Mouse (Mus musculus) gastrocnemius, postnatal 10 days (tissue): ENCODE data around the gene Cubn. TPM values are rescaled to one million over a fixed set of nuclear protein-coding genes. Genes with fewer than 3 reads are reported as not detected.
A peak's percentile ranks its signal among the peaks of the same experiment; 100 is the strongest.

Experiments
- DNase-seq: peaks from one replicate; pipeline ENCODE4 v3.0.0; 2021; ENCODE audit warnings: mixed read lengths
- total RNA-seq, 2 experiments: library from RNA; stranded (reverse); gene quantifications; 2 replicates each; pipeline ENCODE4 v1.2.3; 2021

Cubn gene
- total RNA-seq, 2 experiments from 2014 or later, result 0.14 to 0.20 TPM

DNA sequence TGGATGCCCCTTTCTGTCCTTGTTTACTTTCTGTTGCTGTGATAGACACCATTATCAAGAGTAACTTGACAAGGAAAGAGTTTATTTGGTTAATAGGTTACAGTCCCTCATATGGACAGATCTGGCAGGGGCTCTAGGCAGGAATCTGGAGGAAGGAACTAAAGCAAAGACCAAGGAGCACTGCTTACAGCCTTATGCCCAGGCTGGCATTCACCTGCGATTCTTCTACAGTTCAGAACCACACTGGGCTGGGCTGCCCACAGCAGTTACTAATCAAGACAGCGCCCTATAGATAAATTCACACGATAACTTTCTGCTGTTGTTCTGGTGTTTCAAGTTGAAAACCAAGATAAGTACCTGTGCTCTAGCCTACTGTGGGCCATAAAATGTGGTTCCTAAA, 138.8 kb downstream of the Cubn start:
- no peak for DNase-seq

DNA sequence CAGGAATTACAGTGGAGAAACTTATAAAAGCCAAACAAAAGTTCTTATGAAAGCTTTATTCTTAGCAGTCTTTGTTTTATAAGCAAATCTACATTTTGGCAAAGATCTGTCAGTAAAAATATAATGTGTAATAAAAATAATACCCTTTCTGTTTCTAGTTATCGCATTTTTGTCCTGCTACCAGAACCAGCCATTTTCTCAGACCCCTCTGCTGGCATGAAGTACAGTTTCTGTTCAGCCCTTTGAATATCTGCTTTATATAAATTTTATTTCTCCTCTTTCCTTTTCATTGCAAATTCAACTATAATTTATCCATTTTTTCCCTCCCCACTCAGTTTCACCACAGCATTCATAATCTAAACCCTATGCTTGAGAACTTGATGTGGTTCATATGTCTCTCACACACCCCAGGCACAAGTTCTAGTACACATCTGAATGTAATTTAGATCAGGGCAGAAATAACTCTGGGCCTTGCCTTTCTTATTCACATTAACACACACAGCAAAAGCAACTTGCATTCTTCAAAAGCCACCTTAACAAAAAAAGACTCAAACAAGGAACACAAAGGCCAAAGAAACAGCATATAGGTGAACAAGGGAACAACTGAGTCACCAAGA, 139.4 kb downstream of the Cubn start:
- no peak for DNase-seq

DNA sequence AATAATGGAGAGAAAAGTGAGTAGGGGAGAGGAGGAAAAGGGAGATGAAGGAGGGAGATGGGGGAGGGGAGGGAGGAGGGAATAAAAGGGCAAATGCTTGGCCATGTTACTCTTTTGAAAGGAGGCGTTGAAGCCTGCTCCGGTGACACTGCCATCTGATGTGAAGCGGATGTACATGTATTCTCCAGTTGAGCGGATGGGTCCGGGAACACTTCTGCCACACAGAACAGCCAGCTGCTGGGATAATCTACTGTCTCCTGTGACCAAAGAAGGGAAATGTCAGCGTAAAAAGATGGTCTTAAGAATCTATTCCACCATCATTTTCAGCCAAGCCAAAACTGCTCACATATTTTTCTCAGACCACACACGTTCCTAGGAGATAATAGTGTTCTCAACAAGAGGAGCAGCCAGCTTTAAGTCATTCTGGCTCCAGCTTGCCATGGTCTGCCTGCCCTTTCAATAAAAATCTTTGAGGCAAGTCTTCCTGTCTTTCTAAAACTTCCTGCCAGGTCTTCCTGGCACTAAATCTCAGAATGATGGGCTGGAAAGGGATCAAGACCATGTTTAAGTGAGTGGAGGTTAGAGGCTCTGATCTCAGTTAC, 149.2 kb downstream of the Cubn start:
- DNase-seq, result no peak

DNA sequence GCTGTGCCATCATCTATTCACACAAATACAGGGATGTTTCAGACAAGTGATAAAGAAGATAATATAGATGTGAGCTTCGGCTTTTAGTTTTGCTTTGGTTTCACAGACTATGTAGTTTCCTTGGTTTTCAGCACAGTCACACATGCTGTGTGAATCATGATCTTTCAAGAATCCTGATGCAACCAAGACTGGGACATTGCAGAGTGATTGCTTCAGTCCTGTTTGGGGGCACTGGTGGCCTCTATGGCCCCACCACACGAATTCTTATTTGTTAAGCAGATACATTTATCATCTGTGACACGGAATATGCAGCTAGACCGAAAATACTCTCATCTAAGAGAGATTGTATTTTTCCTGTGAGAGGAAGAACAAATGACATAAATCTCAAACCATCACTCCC, 156.2 kb downstream of the Cubn start:
- DNase-seq, result no peak

DNA sequence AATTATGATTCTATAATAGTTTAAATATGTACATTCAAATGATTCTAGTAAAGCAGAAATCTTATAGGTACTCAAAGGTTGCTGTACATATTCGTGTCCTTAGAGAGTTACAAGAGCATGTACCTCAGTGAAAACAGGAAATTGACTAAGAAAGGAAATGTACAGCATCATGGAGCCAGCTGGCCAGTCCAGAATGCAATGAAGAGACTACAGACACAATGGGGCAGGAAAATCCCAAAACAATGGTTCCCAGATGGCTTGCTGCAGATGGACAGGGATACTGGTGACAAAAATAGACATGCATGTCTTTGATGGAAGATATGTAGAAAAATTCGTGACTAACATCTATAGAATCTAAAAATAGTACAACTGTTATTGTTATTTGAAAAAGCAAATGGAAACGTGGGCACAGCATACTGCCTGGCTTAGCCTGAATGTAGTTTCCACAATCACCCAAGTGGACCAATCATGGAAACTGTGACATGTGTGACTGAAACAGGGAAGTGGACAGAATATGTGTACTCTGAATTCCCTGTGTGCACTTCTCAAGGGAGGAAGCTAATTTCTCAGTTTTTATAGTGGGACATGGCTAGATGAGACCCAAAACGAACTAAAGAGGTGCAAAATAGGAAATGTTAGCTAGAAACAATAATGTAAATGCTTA, 161.7 kb downstream of the Cubn start:
- DNase-seq, result no peak

DNA sequence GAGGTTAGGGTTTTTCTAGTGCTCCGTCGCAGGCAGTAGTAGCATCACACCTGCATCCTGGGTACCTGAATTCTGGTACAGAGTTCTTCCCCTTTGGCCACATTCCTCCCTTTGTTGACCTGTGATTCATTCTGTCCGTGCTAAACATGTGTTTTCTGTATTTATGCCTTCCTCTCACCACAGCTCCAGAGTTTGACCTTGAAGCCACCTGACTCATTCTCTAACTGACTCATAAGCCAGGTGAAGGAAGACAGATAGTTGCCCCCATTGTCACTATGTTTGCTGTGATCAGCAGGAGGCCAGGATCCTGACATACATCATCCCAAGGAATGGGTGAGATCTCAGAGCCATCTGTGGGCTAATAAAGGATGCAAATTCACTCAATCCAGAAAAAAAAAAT, 188.2 kb downstream of the Cubn start:
- no peak for DNase-seq

DNA sequence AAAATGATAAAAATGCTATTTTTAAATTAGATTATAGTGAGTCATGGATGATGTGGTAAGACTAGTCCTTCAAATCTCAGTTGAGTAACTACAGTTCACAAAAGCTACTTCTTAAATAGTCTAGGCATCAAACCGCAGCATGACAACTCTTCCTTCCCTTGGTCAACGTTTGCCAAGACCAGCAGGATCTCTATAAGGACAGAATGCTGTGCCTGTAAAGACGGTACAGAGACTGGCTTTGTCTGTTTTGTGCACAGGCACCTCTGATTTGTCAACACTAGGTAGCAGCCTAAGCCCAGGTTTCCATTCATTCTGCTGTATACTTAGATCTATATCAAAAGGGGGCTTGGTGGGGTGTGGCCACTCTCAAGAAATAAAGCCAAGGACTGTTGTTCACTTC, 192.6 kb downstream of the Cubn start:
- no peak for DNase-seq

DNA sequence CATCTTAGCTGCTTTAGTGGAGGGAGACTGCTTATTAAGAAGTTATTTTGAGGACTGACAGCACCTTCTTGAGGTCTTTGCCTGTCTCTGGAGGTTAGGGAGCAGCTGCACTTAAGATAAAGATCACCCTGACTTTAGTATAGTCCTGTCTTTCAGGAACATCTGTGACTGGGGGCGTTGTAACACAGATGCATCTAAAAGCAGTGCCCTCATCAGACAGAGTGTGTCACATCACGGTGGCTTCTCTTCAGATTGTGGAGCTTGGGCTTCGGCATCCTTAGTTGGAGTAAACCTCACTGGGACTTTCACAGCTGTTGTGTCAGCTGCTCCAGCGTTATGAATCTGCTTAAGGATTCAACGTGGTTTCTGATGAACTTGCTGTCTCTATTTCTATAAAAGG, 193.9 kb downstream of the Cubn start:
- DNase-seq, result no peak

DNA sequence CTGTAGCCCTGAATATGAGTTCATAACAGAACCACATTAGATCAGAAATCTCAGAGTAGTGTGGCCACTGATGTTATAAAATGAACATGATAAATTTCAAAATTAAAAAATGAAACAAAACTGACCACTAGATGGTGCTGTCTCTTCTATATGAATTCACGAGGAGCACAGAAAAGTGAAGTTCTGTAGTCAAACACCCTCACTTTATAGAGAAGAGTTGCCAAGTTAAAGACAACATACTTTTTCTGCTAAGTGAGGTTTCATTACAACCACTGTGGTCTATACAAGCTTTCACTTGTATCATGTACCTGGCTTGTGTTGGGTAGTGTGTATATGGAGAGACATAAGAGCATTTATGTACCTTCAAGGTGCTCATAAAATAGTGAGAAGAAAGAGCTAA, 201.0 kb downstream of the Cubn start:
- DNase-seq, result no peak

DNA sequence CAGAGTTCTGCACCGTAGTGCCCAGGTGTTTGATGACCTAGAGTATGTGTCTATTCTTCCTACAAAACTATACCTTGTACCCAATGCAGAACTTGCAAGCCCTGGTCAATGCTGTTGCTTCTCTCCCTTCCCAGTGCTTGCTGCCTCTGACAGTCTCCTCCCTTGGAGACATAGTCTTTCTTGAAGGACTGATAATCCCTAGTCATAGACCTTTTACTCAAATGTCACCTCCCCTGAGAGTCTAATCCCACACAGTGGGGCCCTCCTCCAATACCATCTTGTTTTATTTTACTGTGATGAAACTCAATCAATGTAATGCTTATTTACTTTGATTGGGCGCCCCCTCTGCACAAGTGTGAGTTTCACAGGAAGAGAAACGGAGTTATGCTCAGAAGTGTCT, 201.5 kb downstream of the Cubn start:
- no peak for DNase-seq

DNA sequence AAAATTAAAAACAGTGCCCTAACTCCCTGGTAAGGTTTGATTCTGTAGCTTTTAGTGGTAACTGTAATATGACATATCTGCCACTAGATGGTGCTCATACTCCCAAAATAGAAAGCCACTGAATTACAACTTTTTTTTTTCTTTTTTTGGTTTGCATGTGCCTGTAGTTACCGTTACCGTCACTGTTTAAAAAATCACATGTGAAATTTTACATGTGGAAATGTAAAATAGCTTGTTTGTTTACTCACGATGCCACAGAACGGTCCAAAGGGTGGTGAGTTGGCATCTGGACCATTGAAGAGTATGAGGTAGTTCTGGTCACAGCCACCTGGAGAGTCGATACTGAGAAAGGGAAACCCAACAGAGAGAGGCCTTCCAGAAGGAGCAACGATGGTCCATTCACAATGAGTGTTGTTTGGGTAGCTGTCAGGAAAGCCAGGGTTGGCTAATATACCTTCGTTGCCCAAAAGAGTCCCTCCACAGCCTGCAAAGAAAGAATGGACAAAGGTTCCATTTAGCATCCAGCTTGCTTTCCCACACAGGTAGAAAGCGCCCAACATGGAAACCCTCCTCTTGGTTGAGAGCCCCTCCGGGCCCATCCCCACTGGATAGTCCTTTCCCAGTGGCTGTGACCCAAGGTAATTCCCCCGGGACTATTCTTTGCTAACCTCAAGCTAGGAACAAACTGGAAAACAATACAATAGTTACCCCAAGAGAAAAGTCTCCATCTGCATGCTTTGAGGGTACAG, 213.3 kb downstream of the Cubn start:
- DNase-seq, result no peak

DNA sequence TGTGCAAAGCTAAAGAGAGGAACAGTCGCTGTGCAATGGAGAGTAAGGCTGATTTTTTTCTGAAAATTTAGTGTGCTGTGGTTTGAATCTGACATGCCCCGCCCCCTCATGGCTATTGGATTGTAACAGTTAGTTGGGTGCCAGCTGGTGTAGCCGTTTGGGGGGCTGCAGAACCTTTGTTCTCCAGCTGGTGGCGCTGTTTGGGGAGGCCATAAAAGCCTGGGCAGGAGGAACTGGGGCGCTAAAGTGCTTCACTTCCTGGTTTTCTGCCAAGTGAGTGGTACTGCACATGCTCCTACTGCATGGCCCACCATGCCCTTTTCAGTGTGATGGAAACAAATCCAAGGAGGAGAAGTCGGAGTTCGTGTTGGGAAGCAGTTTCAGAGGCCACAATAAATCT, 215.7 kb downstream of the Cubn start:
- no peak for DNase-seq

DNA sequence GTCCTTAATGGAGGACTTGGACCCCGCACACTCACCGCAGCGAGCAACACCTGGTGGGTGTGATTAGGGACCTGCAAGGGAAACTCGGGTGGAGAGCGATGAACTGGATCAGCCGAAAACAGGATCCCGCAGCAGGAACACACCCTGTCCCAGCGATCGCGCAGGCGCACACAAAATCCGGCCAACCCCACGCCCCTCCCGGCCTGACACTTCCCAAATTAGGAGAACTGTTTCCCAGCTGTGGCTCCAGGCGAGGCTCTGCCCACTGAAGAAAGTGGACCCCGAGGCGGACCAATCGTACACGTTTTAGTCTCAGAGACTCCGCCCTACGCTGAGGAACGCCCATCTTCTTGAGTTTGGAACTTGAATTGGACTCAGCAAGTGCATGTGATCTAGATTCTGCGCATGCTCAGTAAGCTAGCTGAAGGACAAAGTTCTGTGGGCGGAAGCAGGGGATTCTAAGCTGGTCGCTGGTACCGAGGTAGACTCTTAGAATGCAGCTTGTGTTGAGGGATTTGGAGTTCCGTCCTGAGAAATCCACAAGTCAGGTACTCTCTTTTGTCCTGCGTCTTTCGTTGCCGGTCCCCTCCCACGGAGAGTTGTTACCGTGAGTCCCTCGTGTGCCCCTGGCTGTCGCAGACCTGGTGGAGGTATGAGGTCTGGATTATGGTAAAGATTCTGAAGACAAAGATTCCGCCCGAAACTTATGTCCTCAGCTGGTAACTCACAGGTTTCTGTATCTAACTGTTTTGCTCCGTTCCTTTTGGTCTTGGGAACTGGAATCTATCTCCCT, 220.3 kb downstream of the Cubn start, which contains the start of gene Rsu1:
Gene Rsu1 (minus strand): TSS at position 251 of the 793 bp plus-strand sequence.
- DNase-seq, result peak; percentile 91

DNA sequence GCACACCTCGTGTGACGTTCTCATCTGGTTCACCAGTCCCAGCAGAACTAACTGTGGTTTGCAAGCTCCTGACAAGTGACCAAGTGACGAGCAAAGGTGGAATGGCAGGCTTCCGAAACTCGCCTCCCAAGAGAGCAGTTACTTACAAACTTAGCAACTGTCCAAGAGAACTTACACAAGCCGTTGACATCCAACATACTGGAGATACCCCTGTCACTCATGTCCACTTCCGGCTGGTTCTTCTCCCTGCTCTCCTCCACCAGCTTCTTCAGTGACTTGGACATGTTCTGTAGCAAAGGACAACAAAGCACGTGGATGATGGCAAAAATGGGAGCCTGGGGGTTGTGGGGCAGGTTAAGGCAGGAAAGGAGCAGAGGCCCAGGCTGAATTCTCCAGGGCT, 220.9 kb downstream of the Cubn start:
- no peak for DNase-seq

DNA sequence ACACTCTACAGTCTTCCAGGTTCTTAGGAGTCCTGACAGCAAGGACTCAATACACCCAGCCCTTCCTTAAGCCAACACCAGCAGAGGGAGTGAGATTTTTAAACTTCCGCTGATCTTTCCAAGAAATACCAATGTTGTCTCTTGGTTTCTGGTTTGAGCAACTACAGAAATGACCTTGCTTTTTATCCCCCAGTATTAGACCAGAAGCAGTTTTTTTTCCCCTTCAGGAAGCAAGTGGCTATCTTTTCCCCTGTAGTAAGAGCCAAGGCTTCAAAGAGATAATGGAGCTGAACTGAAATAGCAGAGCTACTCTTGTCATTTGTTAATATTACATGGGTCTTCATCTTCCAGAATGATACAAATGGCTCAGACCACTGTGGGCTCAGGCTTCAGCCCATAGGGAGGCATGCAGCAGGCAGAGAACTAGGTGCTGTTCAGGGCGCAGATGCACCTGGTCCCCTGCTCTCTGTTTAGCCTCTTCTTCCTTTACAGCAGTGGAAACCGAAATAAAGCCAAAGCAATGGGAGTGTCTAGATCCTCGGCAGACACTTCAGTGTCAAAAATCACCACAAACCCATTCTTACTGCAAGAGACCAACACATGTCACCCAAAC, 222.8 kb downstream of the Cubn start:
- no peak for DNase-seq

DNA sequence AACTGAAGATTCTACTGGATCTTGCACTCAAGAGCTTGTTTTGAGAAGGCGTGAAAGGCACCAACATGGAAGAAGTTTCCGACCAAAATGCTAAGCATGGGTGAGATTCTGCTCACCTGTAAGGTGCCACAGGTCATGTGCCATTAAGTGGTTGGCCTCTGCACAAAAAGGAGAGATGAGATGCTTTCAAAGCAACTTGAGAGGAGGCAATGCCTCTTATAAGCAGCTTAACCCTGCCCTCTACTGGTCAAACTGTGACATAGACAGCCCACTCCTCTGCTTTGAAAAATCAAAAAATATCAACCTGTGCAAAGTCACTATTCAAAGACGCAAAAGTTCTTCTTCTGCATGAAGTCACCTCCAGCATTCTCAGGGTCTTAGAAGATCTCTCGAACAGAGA, 226.7 kb downstream of the Cubn start:
- no peak for DNase-seq

DNA sequence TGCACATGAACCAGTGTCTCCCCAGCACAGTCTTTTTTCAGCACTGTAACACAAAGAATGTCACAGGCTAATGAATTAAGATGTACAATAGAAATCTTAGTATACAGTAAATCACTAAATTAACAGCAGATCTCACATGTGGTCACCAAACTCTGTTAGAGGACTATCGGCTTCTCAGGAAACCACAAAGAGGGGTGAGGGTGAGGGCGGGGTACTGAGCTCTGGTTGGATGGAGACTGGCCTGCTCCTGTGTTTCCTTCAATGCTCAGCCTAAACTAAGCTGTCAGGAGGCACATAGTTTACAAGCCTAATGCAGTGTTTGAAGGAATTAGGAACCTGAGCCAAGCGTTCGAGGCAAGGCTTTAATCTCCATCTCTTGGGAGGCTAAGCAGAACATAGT, 228.5 kb downstream of the Cubn start:
- DNase-seq, result no peak

DNA sequence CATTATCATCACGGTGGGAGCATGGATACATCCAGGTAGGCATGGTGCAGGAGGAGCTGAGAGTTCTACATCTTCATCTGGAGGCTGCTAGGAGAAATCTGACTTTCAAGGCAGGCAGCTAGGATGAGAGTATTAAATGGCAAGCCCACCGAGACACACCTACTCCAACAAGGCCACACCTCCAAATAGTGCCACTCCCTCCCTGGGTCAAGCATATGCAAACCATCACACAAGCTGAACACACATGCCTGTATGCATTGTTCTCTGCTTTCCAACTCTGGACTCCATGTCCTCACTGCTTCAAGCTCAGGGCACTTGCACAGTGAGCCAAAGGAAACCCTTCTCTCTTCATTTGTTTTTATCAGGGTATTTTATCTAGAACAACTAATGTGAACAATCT, 233.0 kb downstream of the Cubn start:
- DNase-seq, result no peak

DNA sequence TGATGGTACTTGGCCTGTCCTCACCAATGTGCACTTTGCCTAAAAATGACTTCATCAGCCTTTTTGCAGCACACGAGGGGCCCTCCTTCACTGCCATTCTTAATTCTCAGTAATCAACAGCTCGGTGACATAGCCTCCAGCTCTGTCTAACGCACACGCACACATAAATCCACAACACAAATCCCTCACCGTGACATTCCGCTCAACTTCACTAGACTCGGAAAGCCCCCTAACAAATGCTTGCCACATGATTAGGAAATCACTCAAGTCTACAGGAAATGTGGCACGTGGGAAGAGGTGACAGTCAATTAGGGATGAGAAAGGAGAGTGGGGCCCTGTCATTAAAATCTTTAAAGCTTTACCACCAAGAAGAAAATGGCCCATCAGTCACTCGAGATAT, 250.9 kb downstream of the Cubn start:
- no peak for DNase-seq

DNA sequence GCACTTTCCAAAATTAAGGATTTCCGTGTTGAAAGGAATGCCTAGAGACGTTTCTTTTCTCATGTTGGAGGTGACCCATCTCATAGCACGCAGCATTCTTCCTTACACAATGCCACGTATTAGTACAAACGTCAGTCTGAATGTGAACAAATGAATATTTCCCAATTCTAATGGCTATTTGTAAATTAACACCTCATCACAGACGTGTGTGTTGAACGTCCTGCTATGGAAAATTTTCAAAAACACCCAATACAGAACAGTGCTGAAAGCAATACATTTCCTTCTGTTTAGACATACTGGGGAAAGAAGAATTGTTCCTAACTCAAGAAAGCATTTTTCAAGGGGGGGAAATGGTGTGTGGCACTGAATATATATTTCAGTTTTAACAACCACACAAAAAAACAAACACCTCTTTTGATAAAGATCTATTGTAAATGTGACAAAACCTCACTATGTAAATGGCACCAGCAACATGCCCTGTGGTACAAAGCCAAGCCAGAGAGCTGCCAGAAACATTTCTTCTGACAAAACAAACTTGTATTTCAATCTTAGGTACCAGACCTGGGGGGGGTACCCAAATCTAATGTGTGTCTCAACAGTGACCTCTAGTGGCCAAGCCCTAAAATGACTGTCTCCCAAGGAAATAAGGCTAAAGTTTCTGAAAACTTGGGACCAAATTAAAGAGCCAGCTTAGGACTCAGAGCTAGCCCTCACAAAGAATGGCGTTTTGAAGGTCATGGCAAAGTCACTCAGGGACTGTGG, 254.3 kb downstream of the Cubn start:
- peak; percentile 23 for DNase-seq

DNA sequence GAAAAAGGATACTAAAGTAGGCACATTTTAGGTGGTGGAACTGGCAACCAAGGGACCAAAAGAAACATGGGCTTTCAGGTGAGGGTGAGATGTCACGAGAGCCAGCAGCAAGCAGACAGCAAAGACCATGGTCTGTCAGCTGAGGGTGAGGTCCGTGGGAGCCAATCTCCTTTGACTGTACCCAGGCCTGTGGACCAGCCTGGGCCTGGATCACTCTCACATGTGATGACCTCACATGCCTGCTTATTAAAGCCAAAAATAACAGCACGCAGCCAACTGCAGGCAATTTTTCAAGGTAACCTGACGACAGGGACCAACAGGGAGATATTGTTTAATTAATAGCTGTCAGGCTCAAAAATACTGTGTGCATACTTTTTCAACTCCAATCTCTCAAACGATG, 255.9 kb downstream of the Cubn start:
- no peak for DNase-seq
